Mouse (Mus musculus) embryo, embryonic 11 days (tissue): ENCODE measurements at regions not wholly inside any gene's neighbourhood (a gene's known extent, or its start where the extent isn't known, plus 50 kb on each side); places are given as distances from the start of the nearest gene placed in this dataset.
"Not testable (repeated sequence)": the region's sequence is repeated elsewhere in the genome, so short reads cannot be mapped to it uniquely, and the experiment has no call there.

ENCODE experiments used
- DNase-seq: peaks from one replicate; pipeline ENCODE4 v3.0.0-alpha.2; 2015

DNA sequence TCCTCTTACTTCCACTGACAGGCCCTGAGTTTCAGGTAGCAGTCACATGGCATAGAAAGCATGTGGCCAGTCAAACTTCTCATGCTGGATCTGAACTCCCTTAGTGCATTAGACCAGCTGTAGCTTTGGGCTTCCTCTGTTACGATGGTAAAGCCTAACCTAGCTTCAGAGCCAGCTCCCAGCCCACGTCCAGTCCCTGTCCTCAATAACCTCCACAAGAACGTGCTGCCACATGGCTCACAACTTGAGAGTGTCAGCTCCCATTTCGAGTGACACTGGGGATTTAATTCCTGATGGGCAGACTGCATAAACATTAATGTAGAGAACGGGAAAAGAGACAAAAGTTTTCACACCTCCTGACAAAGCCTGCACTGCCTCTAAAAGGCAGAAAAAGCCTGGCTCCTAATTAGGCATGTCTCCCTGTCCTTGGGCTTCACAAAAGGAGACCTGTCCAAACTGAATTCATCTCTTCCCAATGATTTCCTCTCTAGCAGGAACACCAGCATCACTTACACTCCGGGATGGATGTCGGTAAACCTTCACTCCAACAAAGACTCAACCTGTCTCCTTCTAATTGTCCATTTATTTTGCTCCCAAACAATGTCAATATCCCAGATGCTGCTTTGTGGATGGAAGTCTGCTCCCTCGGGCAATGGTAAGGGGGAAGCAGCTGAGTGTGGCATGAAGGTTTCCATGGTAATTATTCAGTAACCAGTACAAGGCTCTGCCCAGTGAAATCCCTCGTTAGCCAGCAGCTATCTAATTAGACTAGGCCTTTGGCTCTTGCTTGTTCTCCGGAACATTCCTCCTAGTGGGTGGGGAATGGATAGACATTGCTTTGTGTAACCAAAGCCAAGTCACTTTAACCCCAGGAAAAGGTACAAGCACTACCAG is 408.1 kb upstream of the Kdm8 start:
- DNase-seq = peak; percentile 26

DNA sequence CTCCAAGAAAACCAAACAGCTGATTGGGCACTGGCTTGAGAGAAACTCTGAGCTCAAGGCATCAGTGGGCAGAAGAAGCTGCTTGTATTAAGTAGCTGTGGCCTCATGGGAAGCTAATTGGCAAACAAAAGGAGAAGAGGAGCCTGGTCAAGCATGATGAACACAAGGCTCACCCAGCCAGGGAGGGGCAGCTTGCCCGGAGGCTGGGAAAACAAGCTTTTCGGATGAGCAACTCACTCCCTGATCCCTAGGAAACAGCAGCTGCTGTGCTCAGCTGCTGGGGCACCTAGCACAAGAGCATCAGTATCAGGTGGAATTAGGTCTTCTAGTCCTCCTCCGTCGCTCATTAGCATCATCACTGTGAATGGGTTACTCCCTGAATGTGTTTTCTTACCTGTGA is 405.6 kb upstream of the Kdm8 start:
- DNase-seq = no peak

DNA sequence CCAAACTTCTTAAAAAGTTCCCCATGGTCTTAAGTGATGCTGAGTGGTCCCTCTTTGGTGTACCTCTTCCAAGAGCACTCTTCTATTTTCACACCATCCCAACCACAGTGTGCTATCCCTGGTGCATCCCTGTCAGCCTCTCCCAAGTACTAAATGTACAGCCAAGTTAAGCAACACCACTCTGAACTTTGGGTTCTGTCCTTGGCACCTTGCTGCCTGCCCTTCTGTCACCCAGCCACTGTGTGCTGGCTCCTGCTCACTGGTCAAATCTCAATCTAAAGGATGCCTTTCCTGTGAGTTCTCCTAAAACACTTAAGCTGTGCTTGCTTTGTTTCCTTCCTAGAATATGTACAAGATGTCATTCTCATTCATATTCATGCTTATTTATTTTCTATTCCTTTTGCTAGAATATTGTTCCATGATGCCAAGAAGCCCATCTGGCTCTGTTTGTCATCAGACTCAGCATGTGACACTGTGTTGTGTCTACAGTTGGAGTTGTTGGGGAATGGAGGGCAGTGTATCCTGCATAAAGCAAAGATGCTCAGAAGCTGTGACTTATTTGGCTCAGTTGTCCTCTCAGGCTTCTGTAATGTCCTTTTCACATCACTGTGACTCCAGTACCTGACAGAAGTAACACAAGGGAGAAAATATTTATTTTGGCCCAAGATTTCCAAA is 388.4 kb upstream of the Kdm8 start:
- DNase-seq = no peak

DNA sequence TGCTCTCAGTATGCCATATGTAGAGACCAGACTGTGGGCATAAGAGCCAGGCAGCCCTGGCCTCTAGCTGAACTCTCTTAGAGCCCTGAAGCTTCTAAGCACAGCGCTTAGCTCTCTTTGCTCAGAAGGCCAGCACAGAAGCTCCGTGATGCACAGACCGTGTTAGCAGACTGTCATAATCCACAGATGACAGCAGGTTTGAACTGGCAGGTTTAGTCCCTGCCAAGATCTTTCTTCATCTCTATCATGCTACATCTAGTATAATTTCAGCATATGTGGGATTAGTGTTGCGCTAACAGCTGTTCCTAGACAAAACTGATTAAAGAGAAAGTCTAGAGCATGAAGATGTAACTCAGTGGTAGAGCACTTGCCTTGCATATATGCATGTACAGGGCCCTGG is 342.0 kb upstream of the Kdm8 start:
- no peak for DNase-seq

DNA sequence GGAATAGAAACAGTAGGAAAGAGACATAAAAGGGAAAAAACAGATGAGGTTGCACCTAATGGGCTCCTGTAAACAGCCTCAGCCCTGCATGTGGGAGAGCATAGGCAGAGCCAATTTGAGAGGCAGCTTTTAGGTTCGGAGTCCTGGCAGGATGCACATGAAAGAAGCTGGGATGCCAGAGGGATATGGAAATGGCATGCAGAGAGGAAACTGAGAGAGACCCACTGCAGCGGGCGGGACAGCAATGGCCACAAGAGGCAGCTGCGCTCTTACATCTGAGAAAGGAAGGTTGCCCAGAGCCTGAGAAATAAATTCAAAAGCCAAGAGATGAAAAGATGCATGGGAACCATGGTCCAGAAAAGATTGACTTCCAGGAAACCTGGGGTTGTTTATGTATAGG is 340.5 kb upstream of the Kdm8 start:
- DNase-seq = peak; percentile 9

DNA sequence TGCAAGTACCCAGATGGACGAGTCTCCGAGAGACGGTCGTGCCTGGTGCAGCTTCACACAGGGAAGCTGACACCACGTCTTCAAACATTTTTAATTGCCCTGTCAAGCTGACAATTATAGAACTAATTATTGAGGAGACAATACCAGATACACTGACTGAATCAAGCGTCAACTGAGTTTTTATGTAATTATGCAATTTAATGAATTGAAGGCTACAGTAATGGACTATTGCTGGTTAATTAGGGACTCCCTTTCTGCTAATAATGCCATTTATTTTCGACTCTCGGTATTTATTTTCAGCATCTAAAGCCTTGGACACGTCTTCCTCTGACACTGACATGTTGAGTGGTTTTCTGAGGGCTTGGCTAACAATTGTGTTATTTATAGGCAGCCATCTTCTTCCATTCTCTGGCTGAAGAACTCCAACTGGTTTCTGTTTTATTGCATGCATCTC is 331.6 kb upstream of the Kdm8 start:
- DNase-seq = no peak

DNA sequence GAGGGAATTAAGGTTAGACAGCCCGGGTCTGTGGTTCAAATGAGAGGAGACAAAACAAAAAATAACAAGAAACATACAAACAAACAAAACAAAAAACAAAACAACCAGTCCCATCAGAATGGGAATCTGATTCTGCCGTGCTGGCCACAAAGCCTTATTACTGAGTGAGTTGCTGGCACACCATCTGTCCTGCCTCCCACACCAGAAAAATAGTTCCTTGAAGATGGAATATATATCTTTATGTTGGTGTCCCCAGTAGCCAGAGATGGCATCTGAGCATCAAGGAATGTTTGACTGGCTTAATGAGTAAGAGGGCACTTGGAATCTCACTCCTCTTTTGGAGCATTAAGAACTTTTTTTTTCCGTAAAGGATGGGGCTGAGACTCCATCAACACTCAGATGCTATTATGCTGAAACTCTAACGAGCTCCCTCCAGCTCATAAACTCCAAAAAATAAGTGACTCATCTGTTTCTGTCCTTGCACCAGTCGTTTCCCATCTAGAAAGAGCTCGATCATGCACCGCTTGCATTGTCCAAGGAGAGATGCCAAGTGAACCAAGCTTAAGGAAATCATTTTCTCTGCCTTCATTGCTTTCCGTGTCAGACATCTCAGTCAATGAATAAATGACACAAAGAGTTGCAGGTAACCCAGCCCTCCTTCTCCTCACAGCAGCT is 329.0 kb upstream of the Kdm8 start:
- no peak for DNase-seq

DNA sequence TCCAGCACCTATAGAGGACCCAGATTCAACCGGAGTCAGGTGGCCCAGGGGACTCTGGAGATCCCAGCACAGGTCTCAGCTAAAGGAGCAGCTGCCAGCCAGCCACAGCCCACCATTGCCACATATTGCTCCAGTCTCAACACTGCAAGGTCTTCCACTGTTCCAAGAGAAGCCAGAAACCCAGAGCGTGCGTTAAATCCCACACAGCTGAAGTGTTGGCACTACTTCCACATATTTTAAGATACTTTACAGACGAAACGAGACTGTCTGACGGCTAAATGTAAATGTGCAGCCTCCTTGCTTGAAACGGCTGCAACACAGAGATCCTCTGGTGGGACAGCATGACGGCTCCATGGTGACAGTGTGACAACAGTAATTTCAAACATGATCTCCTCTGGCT is 327.3 kb upstream of the Kdm8 start:
- no peak for DNase-seq

DNA sequence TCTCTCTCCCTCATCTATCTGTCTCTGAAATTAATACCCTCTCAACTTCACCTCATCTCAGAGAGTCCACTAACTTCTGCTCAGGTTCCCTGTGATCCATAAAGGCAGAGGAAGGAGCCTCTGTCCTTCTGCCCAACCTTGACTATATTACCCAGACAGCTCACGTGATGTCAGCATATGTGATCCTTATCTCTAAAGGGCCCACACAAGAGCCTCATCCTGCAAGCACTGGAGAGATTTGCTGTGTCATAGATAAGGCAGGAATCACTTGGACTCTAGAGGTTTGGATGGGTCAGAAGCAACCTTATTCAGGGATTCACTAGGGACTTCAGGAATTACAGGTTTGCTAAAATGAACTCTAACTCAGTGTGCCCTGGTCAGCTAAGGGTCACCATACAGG is 315.3 kb upstream of the Kdm8 start:
- no peak for DNase-seq

DNA sequence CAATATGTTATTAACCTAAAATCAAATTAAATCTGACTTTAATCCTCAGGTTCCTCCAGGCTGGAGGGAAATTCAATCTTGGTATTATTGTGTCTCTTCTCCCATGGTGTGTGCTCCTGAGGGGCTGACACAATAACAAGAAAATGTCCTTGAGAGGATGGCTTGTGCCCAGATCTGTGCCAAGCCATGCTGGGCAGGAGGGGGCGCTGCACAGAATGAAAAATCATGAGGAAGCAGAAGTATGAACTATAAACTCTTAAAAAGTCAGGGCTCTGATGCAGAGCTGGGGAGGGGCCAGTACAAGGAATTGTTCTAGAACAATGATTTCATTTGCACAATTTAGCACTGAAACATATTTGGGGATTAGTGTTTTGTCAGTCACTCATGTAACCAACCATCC is 312.5 kb upstream of the Kdm8 start:
- DNase-seq = no peak

DNA sequence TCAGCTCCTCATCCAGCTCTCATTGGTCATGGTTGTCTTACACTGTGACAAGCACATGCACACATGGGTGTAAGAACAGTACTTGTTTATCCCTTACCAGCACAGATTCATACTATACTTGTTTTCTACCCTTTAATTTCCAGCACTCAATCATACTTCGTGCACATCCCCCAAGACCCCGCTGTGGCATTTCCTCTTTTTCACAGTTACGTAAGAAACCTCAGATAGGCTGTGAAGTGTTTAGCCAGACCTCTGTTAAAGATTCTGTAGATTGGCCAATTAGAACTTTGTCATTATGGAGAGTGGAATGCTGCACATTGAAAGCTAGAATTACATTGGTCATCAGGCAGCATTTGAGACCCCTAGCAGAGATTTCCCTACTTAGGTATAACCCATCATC is 305.9 kb upstream of the Kdm8 start:
- DNase-seq = no peak

DNA sequence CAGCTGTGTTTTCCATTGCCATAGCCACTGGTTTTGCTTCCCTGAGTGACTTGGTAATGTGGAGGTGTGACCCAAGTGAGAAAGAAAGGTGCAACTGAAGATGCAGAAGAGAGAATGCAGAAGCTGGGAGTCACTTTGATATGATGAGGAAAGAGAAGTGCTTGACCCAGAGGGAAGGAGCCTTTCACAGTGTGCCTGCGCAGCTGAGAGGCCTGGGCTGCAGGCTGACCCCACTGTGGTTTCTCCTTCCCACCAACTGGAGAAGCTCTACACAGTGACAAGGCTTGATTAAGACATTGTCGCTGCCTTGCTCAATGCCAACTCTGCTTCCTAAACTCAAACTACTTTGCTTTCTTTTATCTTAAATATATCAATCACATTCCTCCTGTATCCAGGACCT is 305.3 kb upstream of the Kdm8 start:
- DNase-seq = no peak

DNA sequence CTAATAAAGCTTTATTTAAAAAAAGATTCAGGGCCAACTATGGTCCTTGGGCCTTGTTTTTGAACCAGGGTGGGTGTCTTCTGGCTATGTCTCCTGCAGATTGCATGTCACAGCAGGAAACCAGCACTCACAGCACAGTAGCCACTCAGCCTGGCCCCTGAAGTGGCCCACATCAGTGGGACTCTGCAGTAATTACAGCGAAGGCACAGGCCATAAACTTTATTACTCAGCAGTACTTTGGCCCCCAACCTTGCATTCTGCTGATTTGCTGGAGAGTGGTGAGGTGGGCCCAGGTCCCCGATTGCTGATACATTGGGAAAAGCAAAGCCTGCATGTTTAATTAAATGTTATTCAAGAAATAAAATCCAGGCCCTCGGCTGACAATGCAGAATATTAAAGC is 303.6 kb upstream of the Kdm8 start:
- DNase-seq = no peak

DNA sequence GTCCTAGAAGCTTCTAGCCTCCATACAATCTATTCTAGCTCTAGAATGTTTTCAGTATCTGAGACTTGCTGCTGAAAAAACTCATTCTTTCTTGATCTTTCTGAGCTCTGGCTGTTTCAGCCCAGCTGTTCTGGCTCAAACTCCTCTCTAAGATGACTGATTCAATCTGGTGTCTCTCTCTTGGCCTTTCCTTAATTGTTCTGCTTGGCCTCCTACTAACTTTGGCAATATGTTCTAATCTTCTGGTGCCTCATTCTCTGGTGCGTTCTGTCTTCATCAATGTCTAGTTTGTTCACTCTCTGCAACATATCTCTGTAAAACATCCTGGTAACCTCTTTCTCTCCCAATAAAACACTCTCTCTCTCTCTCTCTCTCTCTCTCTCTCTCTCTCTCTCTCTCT is 302.6 kb upstream of the Kdm8 start:
- DNase-seq = no peak

DNA sequence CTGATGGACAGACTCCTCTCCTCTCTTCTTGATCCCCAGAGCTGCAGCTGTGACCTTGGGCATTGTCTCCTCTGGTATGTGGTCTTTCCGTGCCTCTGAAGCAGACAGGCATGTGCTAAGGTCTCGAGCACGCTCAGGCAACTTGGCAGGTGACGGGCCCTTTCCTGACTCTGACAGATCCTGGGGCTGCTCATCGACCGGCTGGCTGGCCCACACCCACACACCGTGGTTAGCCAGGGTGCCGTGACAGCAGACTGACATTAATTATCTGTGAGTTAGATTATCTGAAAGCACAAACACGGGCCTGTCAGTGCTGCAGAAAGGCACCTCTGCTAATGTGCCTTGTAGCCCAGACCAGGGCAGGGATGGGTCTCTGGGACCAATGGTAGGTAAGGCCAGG is 298.5 kb upstream of the Kdm8 start:
- no peak for DNase-seq

DNA sequence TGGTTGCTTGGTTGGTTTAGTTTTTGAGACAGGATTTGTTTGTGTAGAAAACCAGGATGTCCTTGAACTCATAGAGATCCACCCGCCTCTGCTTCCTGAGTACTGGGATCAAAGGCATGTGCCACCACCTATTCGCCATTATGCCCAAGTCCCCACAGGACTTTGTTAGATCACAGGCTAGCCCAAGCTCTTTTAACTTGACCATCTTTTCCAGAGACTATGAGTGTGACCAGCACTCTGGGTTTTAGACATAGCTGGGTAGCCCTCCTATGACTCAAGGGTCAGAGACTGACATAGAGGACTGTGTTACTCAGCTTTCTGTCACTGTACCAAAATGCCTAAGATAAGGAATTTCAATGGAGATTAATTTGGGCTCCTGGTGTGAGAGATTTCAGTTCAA is 295.3 kb upstream of the Kdm8 start:
- no peak for DNase-seq

DNA sequence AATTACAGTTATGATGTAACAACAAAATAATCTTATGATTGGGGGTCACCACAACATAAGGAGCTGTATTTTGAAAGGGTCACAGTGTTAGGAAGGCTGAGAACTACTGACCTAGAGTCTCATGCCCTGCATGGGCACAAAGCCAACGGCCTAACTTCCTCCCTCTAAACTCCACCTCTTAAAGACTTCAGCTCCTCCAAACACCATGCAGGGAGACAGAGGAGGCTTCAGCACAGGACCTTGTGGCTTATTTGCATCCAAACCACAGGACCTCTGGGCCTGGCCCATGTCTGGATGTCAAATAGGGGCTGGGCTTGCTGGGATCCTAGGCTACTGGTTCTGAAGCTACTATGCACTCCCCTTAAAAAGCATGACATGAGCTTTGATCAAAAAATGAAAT is 294.7 kb upstream of the Kdm8 start:
- no peak for DNase-seq

DNA sequence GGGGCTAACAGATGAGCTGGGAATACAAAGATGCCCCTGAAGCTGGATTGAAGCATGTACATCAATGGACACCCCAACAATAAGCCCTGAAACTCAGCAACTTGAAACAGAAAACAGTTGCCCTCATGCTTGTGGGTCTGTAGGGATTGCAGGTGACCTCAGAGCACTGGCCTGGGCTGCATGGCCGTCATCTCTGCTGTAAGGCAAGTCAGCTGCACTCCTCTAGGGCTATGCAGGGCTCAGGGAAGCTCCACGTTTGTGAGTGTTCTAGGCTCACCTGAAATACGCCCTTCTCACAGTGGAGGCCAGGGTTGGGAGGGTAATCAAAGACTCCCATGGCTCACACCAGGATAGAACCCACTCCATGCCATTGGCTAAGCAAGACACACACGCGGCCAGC is 292.2 kb upstream of the Kdm8 start:
- DNase-seq = no peak

DNA sequence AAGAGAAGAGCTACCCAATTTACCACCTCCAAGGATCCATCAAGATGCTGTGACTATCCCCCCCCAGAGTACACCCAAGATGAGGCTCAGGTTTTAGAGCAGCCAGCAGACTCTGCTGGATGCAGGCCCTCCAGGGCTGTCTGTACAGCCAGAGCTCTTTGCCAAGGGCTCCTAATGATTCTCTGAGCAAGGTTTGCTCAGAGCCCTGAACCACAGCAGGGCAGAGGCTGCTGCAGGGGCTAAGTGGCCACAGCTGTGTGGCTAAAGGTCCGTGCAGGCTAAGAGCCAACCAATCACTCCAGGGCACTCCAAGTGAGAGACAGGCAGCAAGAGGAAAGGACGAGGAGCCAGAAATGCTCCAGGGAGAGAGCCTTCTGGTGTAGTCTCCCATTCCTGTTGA is 289.2 kb upstream of the Kdm8 start:
- peak; percentile 37 for DNase-seq

DNA sequence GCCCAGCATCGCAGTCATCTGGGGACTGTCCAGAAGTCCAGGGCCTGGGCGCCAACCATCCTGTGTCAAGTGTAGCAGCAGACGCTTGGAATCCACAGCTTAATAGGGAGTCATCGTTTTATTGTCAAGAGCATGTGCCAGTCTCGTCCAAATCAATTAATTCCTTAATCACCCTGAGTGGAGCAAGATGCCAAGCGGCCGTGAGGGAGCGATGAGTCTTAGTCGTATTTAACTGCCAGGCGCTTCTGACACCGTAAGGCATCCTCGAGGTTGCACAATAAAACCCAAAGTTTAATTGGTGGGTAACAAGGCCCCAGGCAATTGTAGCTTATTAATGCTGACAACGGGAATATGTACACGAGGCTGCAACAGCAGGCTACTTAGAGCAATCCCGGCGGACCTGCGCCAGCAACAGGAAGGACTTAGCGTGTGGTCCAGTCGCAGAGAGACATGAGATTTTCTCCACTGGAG is 277.6 kb upstream of the Kdm8 start:
- DNase-seq = no peak

DNA sequence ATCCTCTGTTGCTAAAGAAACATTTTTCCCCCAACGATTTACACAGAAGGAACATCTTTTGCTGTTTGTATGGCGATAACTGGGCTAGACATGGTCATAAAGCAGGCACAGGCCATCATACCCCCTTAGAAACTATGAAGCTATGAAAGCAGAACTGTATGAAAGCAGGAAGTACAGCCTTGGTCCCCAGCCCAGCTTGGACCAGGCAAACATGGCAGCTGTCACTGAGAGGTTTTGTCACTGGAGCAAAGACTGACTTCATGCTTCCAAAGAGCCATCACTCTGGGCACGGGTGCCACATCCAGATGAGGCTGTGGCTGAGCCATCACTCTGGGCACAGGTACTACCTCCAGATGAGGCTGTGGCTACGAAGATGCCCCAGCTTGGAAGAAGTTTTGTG is 276.8 kb upstream of the Kdm8 start:
- no peak for DNase-seq

DNA sequence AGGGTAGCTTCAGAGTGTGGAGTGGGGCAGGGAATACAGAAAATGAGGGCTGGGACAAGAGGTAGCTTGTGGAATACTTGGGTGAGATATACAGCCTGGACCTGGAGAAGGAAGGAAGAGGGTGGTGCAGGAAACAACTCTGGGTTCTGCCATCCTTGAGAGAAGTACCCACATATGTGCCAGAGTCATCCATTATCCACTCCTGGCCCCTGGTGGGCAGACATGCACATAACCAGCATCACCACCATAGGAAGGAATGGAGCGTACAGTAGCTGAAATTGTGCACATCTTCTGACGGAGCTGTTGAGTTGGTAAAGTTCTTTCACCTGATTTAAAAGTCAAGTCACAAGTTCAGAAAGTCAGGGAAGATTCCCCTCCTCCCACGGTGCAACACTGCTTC is 262.9 kb upstream of the Kdm8 start:
- DNase-seq = peak; percentile 16

DNA sequence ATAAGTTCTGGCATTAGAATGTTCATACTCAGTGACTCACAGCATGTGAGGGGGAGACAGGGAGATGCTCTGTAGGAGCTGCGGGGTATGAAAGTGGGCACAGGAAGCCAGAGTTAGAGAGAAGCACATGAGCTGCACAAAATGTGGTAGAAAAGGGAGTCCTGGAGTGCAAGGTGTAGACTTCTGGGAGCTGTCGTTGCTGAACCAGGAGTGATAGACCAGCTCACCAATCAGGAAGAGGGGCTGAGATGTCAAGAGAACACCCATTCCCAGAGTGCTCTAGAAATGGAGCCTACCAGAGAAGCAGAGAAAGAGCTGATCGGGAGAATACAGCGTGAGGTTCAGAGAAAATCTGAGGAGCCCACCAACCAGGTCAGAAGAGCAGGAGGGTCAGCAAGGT is 262.2 kb upstream of the Kdm8 start:
- DNase-seq = no peak

DNA sequence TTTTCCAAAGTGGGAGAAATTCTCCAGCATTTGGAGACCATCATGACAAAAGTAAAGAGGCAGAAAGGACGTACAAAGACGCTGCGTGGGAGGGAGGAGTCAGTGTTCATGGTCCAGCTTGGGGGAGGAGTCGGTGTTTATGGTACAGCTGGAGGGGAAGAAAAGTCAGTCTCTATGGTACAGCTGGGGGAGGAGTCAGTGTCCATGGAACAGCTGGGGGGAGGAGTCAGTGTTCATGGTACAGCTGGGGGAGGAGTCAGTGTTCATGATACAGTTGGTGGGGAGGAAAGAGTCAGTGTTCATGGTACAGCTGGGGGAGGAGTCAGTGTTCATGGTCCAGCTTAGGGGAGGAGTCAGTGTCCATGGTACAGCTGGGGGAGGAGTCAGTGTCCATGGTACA is 261.5 kb upstream of the Kdm8 start:
- DNase-seq = not testable (repeated sequence)
